Mouse (Mus musculus) cerebellum, adult 11-12 months (tissue): Measurements from ENCODE around the gene Dhx30.

Experiments used
- DNase-seq: peaks from one replicate; pipeline ENCODE4 v3.0.0; 2022

Dhx30 gene

GRCm38 (mm10) chr9:110044373-110044772 lies 73.3 kb downstream of the Dhx30 start:
- no peak for DNase-seq

- no peak for DNase-seq
Measured at GRCm38 (mm10) chr9:110038485-110038884, 79.1 kb downstream of the Dhx30 start.

GRCm38 (mm10) chr9:110037895-110038294 lies 79.7 kb downstream of the Dhx30 start:
- no peak for DNase-seq

- no peak for DNase-seq
Measured at GRCm38 (mm10) chr9:110035091-110035490, 82.5 kb downstream of the Dhx30 start.
